Mouse (Mus musculus) spleen, adult 12 weeks (tissue): ENCODE data around the gene Dab1.

ENCODE experiments used
- DNase-seq: peaks from one replicate; pipeline ENCODE4 v3.0.0; 2022; ENCODE audit warnings: low spot score

Gene Dab1

GRCm38 (mm10) chr4:104455151-104455550 lies 836.0 kb downstream of the Dab1 start:
- no peak for DNase-seq

GRCm38 (mm10) chr4:104455760-104456159 lies 836.6 kb downstream of the Dab1 start:
- no peak for DNase-seq

- no peak for DNase-seq
Observed at GRCm38 (mm10) chr4:104456173-104456873, 837.2 kb downstream of the Dab1 start.

- no peak for DNase-seq
Observed at GRCm38 (mm10) chr4:104458726-104459125, 839.6 kb downstream of the Dab1 start.

GRCm38 (mm10) chr4:104461106-104462011 lies 842.2 kb downstream of the Dab1 start:
- no peak for DNase-seq

GRCm38 (mm10) chr4:104462932-104463780 lies 844.0 kb downstream of the Dab1 start:
- DNase-seq = no peak

GRCm38 (mm10) chr4:104463781-104464170 lies 844.6 kb downstream of the Dab1 start:
- no peak for DNase-seq

GRCm38 (mm10) chr4:104465594-104465993 lies 846.4 kb downstream of the Dab1 start:
- DNase-seq = no peak

GRCm38 (mm10) chr4:104468666-104469065 lies 849.5 kb downstream of the Dab1 start:
- DNase-seq = no peak

- DNase-seq = no peak
Observed at GRCm38 (mm10) chr4:104472915-104473314, 853.8 kb downstream of the Dab1 start.

- no peak for DNase-seq
Observed at GRCm38 (mm10) chr4:104476841-104477240, 857.7 kb downstream of the Dab1 start.

- no peak for DNase-seq
Observed at GRCm38 (mm10) chr4:104483948-104484347, 864.8 kb downstream of the Dab1 start.

- DNase-seq = no peak
Observed at GRCm38 (mm10) chr4:104497221-104497620, 878.1 kb downstream of the Dab1 start.

- DNase-seq = no peak
Observed at GRCm38 (mm10) chr4:104500112-104500511, 881.0 kb downstream of the Dab1 start.

GRCm38 (mm10) chr4:104500646-104501045 lies 881.5 kb downstream of the Dab1 start:
- DNase-seq = no peak

- DNase-seq = no peak
Observed at GRCm38 (mm10) chr4:104501245-104501644, 882.1 kb downstream of the Dab1 start.

GRCm38 (mm10) chr4:104504916-104505315 lies 885.8 kb downstream of the Dab1 start:
- DNase-seq = no peak

GRCm38 (mm10) chr4:104509230-104509985 lies 890.2 kb downstream of the Dab1 start:
- no peak for DNase-seq

GRCm38 (mm10) chr4:104511855-104512254 lies 892.7 kb downstream of the Dab1 start:
- no peak for DNase-seq

GRCm38 (mm10) chr4:104512513-104512912 lies 893.4 kb downstream of the Dab1 start:
- no peak for DNase-seq

GRCm38 (mm10) chr4:104513622-104514021 lies 894.5 kb downstream of the Dab1 start:
- no peak for DNase-seq
